Mouse (Mus musculus): Measurements from ENCODE around the gene Kirrel3.

GRCm38 (mm10) chr9:34488267-34488666 is 2.6 kb downstream of the Kirrel3 start:
- TF ChIP-seq POLR2A (IDR thresholded peaks at IDR 0.05; ENCODE audit: borderline replicate concordance, low read depth, low read length): no peak
- TF ChIP-seq CTCF (IDR thresholded peaks at IDR 0.05; ENCODE audit: low read depth, low read length): no peak
